Mouse (Mus musculus) splenic B cell, adult 2 months (primary cell): ENCODE results near the gene Synpo2l.

Experiments
- DNase-seq: peaks from one replicate; pipeline ENCODE4 v3.0.0-alpha.2; 2011; ENCODE audit warnings: low read depth, low spot score
- H3K27me3 ChIP-seq: 2 replicates; pipeline ENCODE4 v1.6.1; 2012; ENCODE audit warnings: mild to moderate bottlenecking, low read length, moderate library complexity, mixed read lengths; ENCODE audit not compliant: control insufficient read depth, poor library complexity, insufficient read depth, severe bottlenecking
- H3K36me3 ChIP-seq: 2 replicates; pipeline ENCODE4 v1.6.1; 2012; ENCODE audit warnings: mild to moderate bottlenecking, low read length, moderate library complexity, mixed read lengths; ENCODE audit not compliant: control insufficient read depth, poor library complexity, insufficient read depth, severe bottlenecking

Synpo2l gene

GRCm38 (mm10) chr14:20661661-20662331, 6.4 kb downstream of the Synpo2l start:
- no peak for DNase-seq
- no peaks in the 10 kb centered on the region for H3K36me3 ChIP-seq
- H3K27me3 ChIP-seq, result no peaks in the 10 kb centered on the region

- DNase-seq, result peak; percentile 97
- no peaks in the 10 kb centered on the region for H3K36me3 ChIP-seq
- no peaks in the 10 kb centered on the region for H3K27me3 ChIP-seq
Observed at GRCm38 (mm10) chr14:20660827-20661660, 7.1 kb downstream of the Synpo2l start.

DNA sequence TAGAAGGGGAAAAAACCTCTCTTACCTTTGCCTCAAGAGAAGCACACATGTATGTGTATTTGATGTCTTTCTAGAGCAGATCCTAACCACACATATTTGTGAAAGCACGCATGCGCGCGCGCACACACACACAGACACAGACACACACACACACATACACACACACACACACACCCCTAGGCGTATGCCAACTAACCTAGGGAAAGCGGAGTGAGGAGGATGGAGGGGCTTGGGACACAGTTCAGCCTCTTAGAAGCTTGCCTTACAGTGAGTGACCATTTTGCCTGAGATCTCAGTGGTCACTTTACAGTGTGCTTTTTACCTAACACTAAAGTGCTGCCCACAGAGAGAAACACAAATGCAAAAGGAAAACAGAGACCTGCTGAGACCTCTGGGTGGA, 8.5 kb downstream of the Synpo2l start:
- H3K36me3 ChIP-seq, result no peaks in the 10 kb centered on the region
- DNase-seq, result no peak
- no peaks in the 10 kb centered on the region for H3K27me3 ChIP-seq

GRCm38 (mm10) chr14:20658902-20659301, 9.3 kb downstream of the Synpo2l start:
- no peak for DNase-seq
- Histone ChIP-seq H3K27me3 (no peaks in the 10 kb centered on the region), H3K36me3 (no peaks in the 10 kb centered on the region)

DNA sequence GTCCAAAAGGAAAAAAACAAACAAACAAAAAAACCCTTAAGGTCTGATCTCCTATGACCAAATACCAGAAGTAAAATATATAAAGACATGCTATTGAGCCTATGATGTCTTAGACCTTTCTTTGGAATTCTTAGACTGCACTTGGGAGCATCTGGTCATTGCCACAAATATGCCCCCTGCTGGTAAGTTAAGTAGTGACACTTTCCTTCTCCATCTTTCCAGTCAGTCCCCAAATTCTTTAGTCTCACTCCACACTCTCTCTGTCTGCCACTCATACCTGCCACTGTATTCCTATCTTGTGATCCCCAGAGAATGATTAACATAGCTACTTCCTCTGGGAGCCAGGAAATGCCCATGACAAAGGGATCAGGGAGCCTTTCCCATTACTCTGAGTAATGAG, 9.8 kb downstream of the Synpo2l start:
- no peaks in the 10 kb centered on the region for H3K36me3 ChIP-seq
- peak; percentile 68 for DNase-seq
- H3K27me3 ChIP-seq, result no peaks in the 10 kb centered on the region

DNA sequence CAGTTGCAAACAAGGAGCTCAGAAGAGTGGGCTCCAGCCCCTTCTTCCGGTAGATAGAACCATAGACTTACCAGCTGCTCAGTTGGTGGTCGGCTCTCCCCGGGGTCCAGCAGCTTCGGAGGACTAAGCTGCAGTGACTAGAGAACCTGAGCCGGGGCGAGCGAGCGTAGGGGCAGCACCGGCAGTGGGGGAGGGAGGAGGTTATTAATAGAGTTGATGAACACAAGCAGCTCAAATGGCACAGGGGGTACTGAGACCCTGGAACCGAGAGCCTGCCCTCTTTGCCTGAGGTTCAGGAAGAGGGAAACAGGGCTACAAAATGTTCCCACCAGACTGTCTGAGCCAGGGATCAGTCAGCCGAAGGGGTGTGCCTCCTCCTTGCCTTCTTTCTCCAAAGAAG, 11.8 kb downstream of the Synpo2l start, which contains the start of gene Myoz1:
TSS of gene Myoz1 (minus strand) at position 180 of the 400 bp plus-strand sequence.
- H3K27me3 ChIP-seq, result no peaks in the 10 kb centered on the region
- no peaks in the 10 kb centered on the region for H3K36me3 ChIP-seq
- DNase-seq, result no peak

GRCm38 (mm10) chr14:20655731-20656130, 12.4 kb downstream of the Synpo2l start:
- DNase-seq, result no peak
- Histone ChIP-seq H3K36me3 (no peaks in the 10 kb centered on the region), H3K27me3 (no peaks in the 10 kb centered on the region)

- DNase-seq, result no peak
- H3K36me3 ChIP-seq, result no peaks in the 10 kb centered on the region
- H3K27me3 ChIP-seq, result no peaks in the 10 kb centered on the region
Observed at GRCm38 (mm10) chr14:20654690-20655421, 13.3 kb downstream of the Synpo2l start.

DNA sequence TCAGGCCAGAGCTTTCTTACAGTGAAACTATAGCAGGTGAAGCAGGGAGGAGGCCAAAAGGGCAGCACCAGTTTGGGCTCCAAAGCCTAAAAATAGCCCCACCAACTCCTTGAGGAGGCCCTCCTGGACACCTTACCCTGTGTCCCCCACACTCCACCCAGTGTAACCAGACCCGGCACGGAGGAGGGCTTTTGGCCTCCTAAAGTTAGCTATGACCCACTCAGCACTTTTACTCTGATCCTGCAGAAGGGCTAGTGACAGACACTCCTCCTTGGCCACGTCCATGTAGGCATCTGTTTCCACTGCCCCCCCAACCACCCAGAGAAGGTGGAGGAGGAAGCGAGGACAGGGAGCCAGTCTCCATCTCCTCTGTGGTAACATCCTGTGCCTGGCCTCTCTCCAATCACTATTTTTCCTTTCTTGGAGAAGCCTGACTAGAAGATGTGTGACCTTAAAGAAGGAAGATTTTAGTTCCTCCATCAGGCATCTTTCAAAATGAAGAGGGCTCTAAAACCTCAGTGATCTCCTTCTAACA, 16.4 kb downstream of the Synpo2l start:
- no peaks in the 10 kb centered on the region for H3K36me3 ChIP-seq
- no peak for DNase-seq
- no peaks in the 10 kb centered on the region for H3K27me3 ChIP-seq

GRCm38 (mm10) chr14:20651000-20651399, 17.2 kb downstream of the Synpo2l start:
- no peaks in the 10 kb centered on the region for H3K36me3 ChIP-seq
- H3K27me3 ChIP-seq, result no peaks in the 10 kb centered on the region
- no peak for DNase-seq

DNA sequence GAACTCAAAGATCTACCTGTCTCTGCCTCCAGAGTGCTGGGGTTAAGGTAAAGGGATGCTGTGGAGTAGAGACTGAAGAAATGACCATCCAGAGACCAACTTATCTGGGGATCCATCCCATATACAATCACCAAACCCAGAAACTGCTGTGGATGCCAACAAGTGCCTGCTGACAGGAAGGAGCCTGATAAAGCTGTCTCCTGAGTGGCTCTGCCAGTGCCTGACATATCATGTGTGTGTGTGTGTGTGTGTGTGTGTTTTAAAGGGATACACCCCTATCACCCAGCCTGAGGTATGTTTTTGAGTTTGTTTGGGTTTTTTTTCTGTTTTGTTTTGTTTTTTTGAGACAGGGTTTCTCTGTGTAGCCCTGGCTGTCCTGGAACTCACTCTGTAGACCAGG, 21.8 kb downstream of the Synpo2l start:
- no peaks in the 10 kb centered on the region; the same call in 1 of the 2 replicates for H3K36me3 ChIP-seq

DNA sequence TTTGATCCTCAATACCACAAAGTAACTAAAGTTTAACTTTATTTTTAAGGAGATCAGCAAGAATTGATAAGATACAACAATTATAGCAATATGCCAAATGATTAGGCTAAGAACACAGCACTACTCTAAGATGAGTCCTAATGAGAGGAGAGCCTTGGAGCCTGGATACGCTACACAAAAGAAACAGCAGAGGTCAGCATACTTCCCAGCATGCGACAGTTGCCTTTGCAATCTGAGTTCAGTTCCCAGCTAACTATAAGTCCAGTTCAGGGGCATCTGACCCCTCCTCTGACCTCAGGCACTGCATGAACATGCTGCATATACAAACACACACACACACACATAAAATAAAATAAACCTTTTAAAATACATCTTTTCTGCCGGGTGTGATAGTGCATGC, 22.6 kb downstream of the Synpo2l start:
- no peaks in the 10 kb centered on the region for H3K27me3 ChIP-seq
- DNase-seq, result peak; percentile 13

More for the DNA sequence above, 21.8 kb downstream of the Synpo2l start:
- no peaks in the 10 kb centered on the region for H3K27me3 ChIP-seq
- DNase-seq, result no peak

GRCm38 (mm10) chr14:20641438-20641875, 26.7 kb downstream of the Synpo2l start:
- no peaks in the 10 kb centered on the region; the same call in 1 of the 2 replicates for H3K36me3 ChIP-seq
- DNase-seq, result no peak
- no peaks in the 10 kb centered on the region for H3K27me3 ChIP-seq

More for the DNA sequence above, 22.6 kb downstream of the Synpo2l start:
- no peaks in the 10 kb centered on the region; the same call in 1 of the 2 replicates for H3K36me3 ChIP-seq

DNA sequence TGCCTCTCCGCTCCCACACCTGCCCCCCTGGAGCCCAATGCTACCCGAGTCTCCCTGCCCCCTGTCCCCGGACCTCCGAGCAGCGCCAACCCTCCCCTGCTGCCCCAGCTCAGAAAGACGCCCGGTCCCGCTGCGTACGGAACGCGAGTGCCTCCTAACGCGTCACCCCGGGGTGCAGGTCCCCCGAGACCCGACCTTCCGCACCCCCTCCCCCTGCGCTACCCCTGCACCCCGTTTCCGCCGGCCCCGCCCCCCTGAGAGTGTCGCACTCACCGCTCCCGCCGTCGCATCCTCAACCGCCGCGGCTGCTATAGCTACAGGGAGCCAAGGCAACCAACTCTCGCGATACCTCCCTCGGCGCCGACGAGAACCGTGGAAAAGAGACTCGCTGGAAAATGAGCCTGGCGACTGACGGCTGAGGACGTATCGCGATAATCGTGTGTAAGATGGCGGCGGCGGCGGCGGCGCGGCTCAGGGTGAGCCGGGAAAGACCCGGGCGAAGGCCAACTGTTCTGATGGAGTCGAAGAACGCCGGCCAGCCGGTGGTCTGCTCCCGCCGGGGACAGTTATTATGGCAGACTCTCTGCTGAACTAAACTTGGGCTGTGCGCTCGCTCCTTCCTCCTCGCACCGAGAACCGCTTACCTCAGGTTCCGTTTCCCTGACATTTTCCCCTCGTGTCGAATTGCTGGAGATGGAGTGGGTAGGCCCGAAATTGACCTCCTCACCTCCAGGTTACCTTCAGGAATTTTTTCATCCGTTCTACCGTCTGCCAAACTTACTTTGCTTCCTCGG, 27.3 kb downstream of the Synpo2l start, which contains the start of gene Usp54:
TSS of gene Usp54 (minus strand) at position 420 of the 794 bp plus-strand sequence.
- peak; percentile 99 for DNase-seq
- H3K36me3 ChIP-seq, result no peaks in the 10 kb centered on the region; the same call in 1 of the 2 replicates
- H3K27me3 ChIP-seq, result no peaks in the 10 kb centered on the region
